Mouse (Mus musculus): Measurements from ENCODE around the gene Usf3. TPM values are rescaled to one million over a fixed set of nuclear protein-coding genes. Genes with fewer than 3 reads are reported as not detected.

Usf3 gene
- polyA plus RNA-seq, 1 experiment: 11.6 TPM

DNA sequence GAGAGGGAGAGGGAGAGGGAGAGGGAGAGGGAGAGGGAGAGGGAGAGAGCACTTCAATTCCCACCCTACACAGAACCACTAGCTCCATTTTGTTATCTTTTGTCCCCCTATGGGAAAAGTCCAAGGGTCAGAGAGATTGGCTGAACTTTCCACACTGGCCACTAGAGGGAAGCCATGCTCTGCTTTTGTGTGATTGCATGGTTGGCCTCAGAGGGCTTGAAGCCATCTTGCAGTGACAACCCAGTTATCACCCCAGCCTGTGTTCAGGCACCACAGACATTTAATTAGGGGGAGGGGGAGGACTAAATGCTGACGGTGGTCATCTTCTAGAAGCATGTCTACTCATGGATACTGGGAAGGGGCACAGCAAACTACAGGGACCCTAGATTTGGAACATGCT, 69.6 kb downstream of the Usf3 start:
- peak; percentile 74 for DNase-seq (ENCODE audit: low read depth)
- TF ChIP-seq POLR2A (IDR thresholded peaks at IDR 0.05; ENCODE audit: borderline replicate concordance, extremely low read depth, insufficient read depth, insufficient read length, poor library complexity, severe bottlenecking) (no peak), CTCF (IDR thresholded peaks at IDR 0.05; ENCODE audit: borderline replicate concordance, extremely low read depth, insufficient read depth, insufficient read length) (peak; percentile 90)

GRCm38 (mm10) chr16:44243323-44243722, 70.3 kb downstream of the Usf3 start:
- no peak for DNase-seq (ENCODE audit: low read depth)
- TF ChIP-seq CTCF (IDR thresholded peaks at IDR 0.05; ENCODE audit: borderline replicate concordance, extremely low read depth, insufficient read depth, insufficient read length) (no peak), POLR2A (IDR thresholded peaks at IDR 0.05; ENCODE audit: borderline replicate concordance, extremely low read depth, insufficient read depth, insufficient read length, poor library complexity, severe bottlenecking) (no peak)

- DNase-seq (ENCODE audit: low read depth): no peak
- TF ChIP-seq POLR2A (IDR thresholded peaks at IDR 0.05; ENCODE audit: borderline replicate concordance, extremely low read depth, insufficient read depth, insufficient read length, poor library complexity, severe bottlenecking): no peak
- no peak for TF ChIP-seq CTCF (IDR thresholded peaks at IDR 0.05; ENCODE audit: borderline replicate concordance, extremely low read depth, insufficient read depth, insufficient read length)
Measured at GRCm38 (mm10) chr16:44249985-44250384, 76.9 kb downstream of the Usf3 start.

DNA sequence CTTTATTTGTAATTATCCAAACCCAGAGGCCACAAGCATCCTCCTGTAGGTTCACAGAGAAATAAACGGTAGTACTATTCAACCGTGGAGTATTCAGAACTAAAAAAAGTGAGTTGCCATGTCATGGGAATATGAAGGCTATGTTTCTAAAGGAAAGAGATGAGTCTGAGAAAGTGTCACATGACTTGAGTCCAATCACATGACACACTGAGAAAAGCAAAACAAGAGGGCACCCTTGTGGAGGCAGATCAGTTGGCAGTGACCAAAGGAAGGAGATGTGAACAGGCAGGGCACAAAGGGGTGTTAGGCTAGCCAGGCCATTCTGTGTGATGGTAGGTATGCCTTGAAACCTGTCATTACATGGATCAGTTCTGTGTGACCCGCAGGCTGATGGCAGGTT, 79.7 kb downstream of the Usf3 start:
- DNase-seq (ENCODE audit: low read depth): no peak
- TF ChIP-seq CTCF (IDR thresholded peaks at IDR 0.05; ENCODE audit: borderline replicate concordance, extremely low read depth, insufficient read depth, insufficient read length): no peak
- no peak for TF ChIP-seq POLR2A (IDR thresholded peaks at IDR 0.05; ENCODE audit: borderline replicate concordance, extremely low read depth, insufficient read depth, insufficient read length, poor library complexity, severe bottlenecking)

- peak; percentile 8 for DNase-seq (ENCODE audit: low read depth)
Measured at GRCm38 (mm10) chr16:44253797-44254634, 81.0 kb downstream of the Usf3 start.

GRCm38 (mm10) chr16:44254698-44255097, 81.7 kb downstream of the Usf3 start:
- peak; percentile 46 for DNase-seq (ENCODE audit: low read depth)

More at GRCm38 (mm10) chr16:44253797-44254634, 81.0 kb downstream of the Usf3 start:
- TF ChIP-seq POLR2A (IDR thresholded peaks at IDR 0.05; ENCODE audit: borderline replicate concordance, extremely low read depth, insufficient read depth, insufficient read length, poor library complexity, severe bottlenecking) (no peak), CTCF (IDR thresholded peaks at IDR 0.05; ENCODE audit: borderline replicate concordance, extremely low read depth, insufficient read depth, insufficient read length) (no peak)

DNA sequence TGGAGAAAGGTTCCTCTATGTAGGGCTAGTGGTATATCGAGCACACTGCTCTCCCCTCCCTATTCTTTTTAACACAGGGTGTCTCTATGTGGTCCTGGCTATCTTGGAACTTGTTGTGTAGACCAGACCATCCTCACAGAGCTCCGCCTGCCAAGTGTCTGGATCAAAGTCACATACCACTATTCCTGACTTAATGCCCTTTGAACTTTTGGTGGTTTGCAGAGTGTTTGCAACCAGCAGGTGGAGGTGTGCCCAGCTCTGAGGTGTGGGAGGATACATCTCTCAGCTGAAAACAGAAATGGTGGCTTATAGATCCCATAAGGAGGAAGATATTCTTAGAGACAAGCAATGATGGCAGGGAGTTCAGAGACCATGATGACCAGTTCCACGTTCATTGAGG, 84.4 kb downstream of the Usf3 start:
- DNase-seq (ENCODE audit: low read depth): no peak
- TF ChIP-seq CTCF (IDR thresholded peaks at IDR 0.05; ENCODE audit: borderline replicate concordance, extremely low read depth, insufficient read depth, insufficient read length) (no peak), POLR2A (IDR thresholded peaks at IDR 0.05; ENCODE audit: borderline replicate concordance, extremely low read depth, insufficient read depth, insufficient read length, poor library complexity, severe bottlenecking) (no peak)

More at GRCm38 (mm10) chr16:44254698-44255097, 81.7 kb downstream of the Usf3 start:
- no peak for TF ChIP-seq POLR2A (IDR thresholded peaks at IDR 0.05; ENCODE audit: borderline replicate concordance, extremely low read depth, insufficient read depth, insufficient read length, poor library complexity, severe bottlenecking)
- TF ChIP-seq CTCF (IDR thresholded peaks at IDR 0.05; ENCODE audit: borderline replicate concordance, extremely low read depth, insufficient read depth, insufficient read length): no peak

GRCm38 (mm10) chr16:44264916-44265315, 91.9 kb downstream of the Usf3 start:
- DNase-seq (ENCODE audit: low read depth): no peak
- no peak for TF ChIP-seq POLR2A (IDR thresholded peaks at IDR 0.05; ENCODE audit: borderline replicate concordance, extremely low read depth, insufficient read depth, insufficient read length, poor library complexity, severe bottlenecking)

- TF ChIP-seq POLR2A (IDR thresholded peaks at IDR 0.05; ENCODE audit: borderline replicate concordance, extremely low read depth, insufficient read depth, insufficient read length, poor library complexity, severe bottlenecking) (no peak), CTCF (IDR thresholded peaks at IDR 0.05; ENCODE audit: borderline replicate concordance, extremely low read depth, insufficient read depth, insufficient read length) (no peak)
- DNase-seq (ENCODE audit: low read depth): no peak
Measured at GRCm38 (mm10) chr16:44265562-44265961, 92.5 kb downstream of the Usf3 start.

DNA sequence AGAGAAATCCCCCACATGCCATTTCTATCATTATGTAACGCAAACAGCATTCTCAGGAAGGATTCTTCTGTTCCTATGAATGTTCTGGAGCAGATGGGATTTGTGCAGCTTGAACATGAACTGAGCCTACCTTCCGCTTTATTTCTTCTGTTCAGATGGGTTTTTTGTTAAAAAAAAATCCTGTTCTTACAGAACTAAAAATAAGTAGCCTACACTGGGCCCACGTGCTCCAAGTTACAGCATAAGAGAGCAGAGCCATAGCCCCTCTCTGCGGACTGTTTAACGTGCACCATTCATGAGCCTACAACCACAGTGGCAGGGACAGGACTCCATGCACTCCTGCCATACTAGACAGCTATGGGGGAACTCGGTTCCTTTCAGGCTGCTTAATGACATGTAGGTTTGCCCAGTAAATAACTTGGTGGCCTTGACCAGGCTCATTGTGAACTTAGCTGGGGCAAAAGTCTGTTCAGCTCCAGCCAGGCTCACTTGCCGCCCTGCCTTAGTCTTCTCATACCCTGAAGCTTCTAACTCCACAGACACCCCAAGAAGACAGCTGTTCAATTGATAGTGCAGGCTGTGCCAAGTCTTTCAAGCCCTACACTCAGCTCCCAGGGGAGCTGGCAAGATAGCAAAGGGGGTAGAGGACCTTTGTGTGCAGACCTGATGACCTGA, 95.6 kb downstream of the Usf3 start:
- no peak for DNase-seq (ENCODE audit: low read depth)
- no peak for TF ChIP-seq POLR2A (IDR thresholded peaks at IDR 0.05; ENCODE audit: borderline replicate concordance, extremely low read depth, insufficient read depth, insufficient read length, poor library complexity, severe bottlenecking)
- TF ChIP-seq CTCF (IDR thresholded peaks at IDR 0.05; ENCODE audit: borderline replicate concordance, extremely low read depth, insufficient read depth, insufficient read length): no peak

- no peak for TF ChIP-seq CTCF (IDR thresholded peaks at IDR 0.05; ENCODE audit: borderline replicate concordance, extremely low read depth, insufficient read depth, insufficient read length)
- DNase-seq (ENCODE audit: low read depth): no peak
Measured at GRCm38 (mm10) chr16:44269578-44269977, 96.5 kb downstream of the Usf3 start.

GRCm38 (mm10) chr16:44270606-44271005, 97.6 kb downstream of the Usf3 start:
- TF ChIP-seq POLR2A (IDR thresholded peaks at IDR 0.05; ENCODE audit: borderline replicate concordance, extremely low read depth, insufficient read depth, insufficient read length, poor library complexity, severe bottlenecking) (no peak), CTCF (IDR thresholded peaks at IDR 0.05; ENCODE audit: borderline replicate concordance, extremely low read depth, insufficient read depth, insufficient read length) (no peak)
- DNase-seq (ENCODE audit: low read depth): no peak
